Comparison of ENCODE assay signal across 7 mouse cellular contexts in genomic region chr10:78395819-78396624, GRCm38 (mm10). TPM values are rescaled to one million over a fixed set of nuclear protein-coding genes. Genes with fewer than 3 reads are reported as not detected.
DNase-seq lines count a peak whose midpoint lies in the region; ATAC-seq and TF ChIP-seq lines count a peak whose summit lies in the region.

No protein-coding gene starts in this region.

- DNase-seq in adrenal gland, adult (ENCODE audit: inconsistent age in 2 of 2, low spot score in 1 of 2): peak; percentile 89 to 97
- DNase-seq in gastrocnemius, adult 2 months: peak; percentile 94
- DNase-seq in left cerebral cortex, postnatal 10 days (ENCODE audit: extremely low spot score in 1 of 2, low spot score in 2 of 2): peak; percentile 95
- peak; percentile 78 for DNase-seq in skeletal muscle tissue, adult 2 months (ENCODE audit: low read depth, low spot score)

- no peak overlapping the region for H3K4me3 ChIP-seq in gastrocnemius, adult 2 months
- no peak overlapping the region for H3K4me3 ChIP-seq in intestine, embryonic 15.5 days (replicated peaks)
- H3K4me3 ChIP-seq in midbrain, embryonic 12.5 days: no peak overlapping the region

- H3K4me1 ChIP-seq in intestine, embryonic 15.5 days (replicated peaks): peaks cover 2% of the 10 kb centered on the region; the same call in 1 of the 2 replicates
- H3K4me1 ChIP-seq in midbrain, embryonic 12.5 days: peaks cover 23% of the 10 kb centered on the region

- no peak overlapping the region for H3K9ac ChIP-seq in intestine, embryonic 15.5 days
- H3K9ac ChIP-seq in midbrain, embryonic 12.5 days (replicated peaks): no peak overlapping the region; the same call in 1 of the 2 replicates

- no peaks in the 10 kb centered on the region for H3K9me3 ChIP-seq in intestine, embryonic 15.5 days
- H3K9me3 ChIP-seq in midbrain, embryonic 12.5 days: no peaks in the 10 kb centered on the region

- 12% methylated on average over 17 of the region's 17 CpGs for WGBS in intestine, embryonic 15.5 days
- WGBS in midbrain, embryonic 12.5 days: 4% methylated on average over 17 of the region's 17 CpGs

- H3K27me3 ChIP-seq in intestine, embryonic 15.5 days (replicated peaks): peaks cover 14% of the 10 kb centered on the region
- peaks cover 21% of the 10 kb centered on the region for H3K27me3 ChIP-seq in midbrain, embryonic 12.5 days

- peak; percentile 98 for TF ChIP-seq CTCF in gastrocnemius, adult 2 months (IDR thresholded peaks at IDR 0.05)

- peaks cover 10% of the 10 kb centered on the region for H3K36me3 ChIP-seq in intestine, embryonic 15.5 days
- peaks cover 14% of the 10 kb centered on the region for H3K36me3 ChIP-seq in midbrain, embryonic 12.5 days

- no peak overlapping the region for H3K27ac ChIP-seq in gastrocnemius, adult 2 months
- no peak overlapping the region for H3K27ac ChIP-seq in intestine, embryonic 15.5 days
- H3K27ac ChIP-seq in midbrain, embryonic 12.5 days (replicated peaks): peak overlapping the region; percentile 68

- ATAC-seq in common myeloid progenitor, adult 5-6 weeks (replicated peaks; ENCODE audit: low read depth, poor library complexity, severe bottlenecking): peak; percentile 67
- peak; percentile 60 for ATAC-seq in intestine, embryonic 15.5 days
- ATAC-seq in midbrain, embryonic 12.5 days (ENCODE audit: low FRiP score, low read depth): peak; percentile 86

- intact Hi-C loops in gastrocnemius, adult 2 months (cut with DNase I): loop anchor here (10.0 kb wide), 1 partner anchor 211 kb away; the partner anchor contains the start of gene Pwp2
- intact Hi-C loops in left cerebral cortex, postnatal 10 days (cut with DNase I): no loop called here

- H3K4me2 ChIP-seq in intestine, embryonic 15.5 days (replicated peaks): no peak overlapping the region
- H3K4me2 ChIP-seq in midbrain, embryonic 12.5 days (replicated peaks): peak overlapping the region; percentile 39

RNA-seq across cellular contexts. Expression of gene Rrp1, which starts 16.8 kb away (rescaled TPM):
- 393 and 414 TPM in 2 replicates for total RNA-seq in common myeloid progenitor, adult 5-6 weeks (2017)
- 10 to 100 TPM; 63.5 to 66.4 TPM for total RNA-seq in gastrocnemius, adult 2 months (2021)
- 268 and 277 TPM in 2 replicates for polyA plus RNA-seq in intestine, embryonic 15.5 days (2015; fragmentation: Nextera tagmentation; extraction: Ambion mirVana)
- total RNA-seq in left cerebral cortex, postnatal 10 days (2021): 100 to 1,000 TPM; 345 to 346 TPM
- polyA plus RNA-seq in midbrain, embryonic 12.5 days (2016; fragmentation: Nextera tagmentation; extraction: Ambion mirVana): 320 and 330 TPM in 2 replicates

RNA-seq across cellular contexts. Expression of gene Cstb, which starts 29.4 kb away (rescaled TPM):
- 41.8 and 47.5 TPM in 2 replicates for total RNA-seq in common myeloid progenitor, adult 5-6 weeks (2017)
- total RNA-seq in gastrocnemius, adult 2 months (2021): 10 to 100 TPM; 11.9 to 15.3 TPM
- polyA plus RNA-seq in intestine, embryonic 15.5 days (2015; fragmentation: Nextera tagmentation; extraction: Ambion mirVana): 270 and 290 TPM in 2 replicates
- 10 to 100 TPM; 33.8 to 37.4 TPM for total RNA-seq in left cerebral cortex, postnatal 10 days (2021)
- 112 and 114 TPM in 2 replicates for polyA plus RNA-seq in midbrain, embryonic 12.5 days (2016; fragmentation: Nextera tagmentation; extraction: Ambion mirVana)

RNA-seq across cellular contexts. Expression of gene Agpat3, which starts 43.7 kb away (rescaled TPM):
- total RNA-seq in common myeloid progenitor, adult 5-6 weeks (2017): 8.2 and 12.7 TPM in 2 replicates
- total RNA-seq in gastrocnemius, adult 2 months (2021): 100 to 1,000 TPM; 108 to 135 TPM
- polyA plus RNA-seq in intestine, embryonic 15.5 days (2015; fragmentation: Nextera tagmentation; extraction: Ambion mirVana): 58.2 and 70.6 TPM in 2 replicates
- 100 to 1,000 TPM; 251 to 263 TPM for total RNA-seq in left cerebral cortex, postnatal 10 days (2021)
- 58.2 TPM in 2 replicates for polyA plus RNA-seq in midbrain, embryonic 12.5 days (2016; fragmentation: Nextera tagmentation; extraction: Ambion mirVana)
